Mouse (Mus musculus) layer of hippocampus, adult 2 months (tissue): ENCODE data around the gene Urm1. TPM values are rescaled to one million over a fixed set of nuclear protein-coding genes. Genes with fewer than 3 reads are reported as not detected.

ENCODE experiments used
- DNase-seq, 2 experiments: peaks; one replicate each; pipeline ENCODE4 v3.0.0; 2022; ENCODE audit warnings: low spot score in 2 of 2
- H3K27ac ChIP-seq: fragments of 200-600 bp; 2 replicates; pipeline ENCODE4 v1.8.1; 2022
- H3K4me3 ChIP-seq: fragments of 200-600 bp; 2 replicates; pipeline ENCODE4 v1.8.1; 2022; ENCODE audit warnings: mild to moderate bottlenecking
- CTCF ChIP-seq: fragments of 200-600 bp; conservative IDR thresholded peaks from 2 replicates; pipeline ENCODE4 v1.8.1; 2022; ENCODE audit warnings: antibody characterized with exemption, mild to moderate bottlenecking, moderate library complexity
- total RNA-seq, 2 experiments: library from RNA; stranded (reverse); gene quantifications; 2 replicates each; pipeline ENCODE4 v1.2.3; 2021

Urm1 gene
- total RNA-seq, 2 experiments from 2014 or later = 43.0 to 48.7 TPM

DNA sequence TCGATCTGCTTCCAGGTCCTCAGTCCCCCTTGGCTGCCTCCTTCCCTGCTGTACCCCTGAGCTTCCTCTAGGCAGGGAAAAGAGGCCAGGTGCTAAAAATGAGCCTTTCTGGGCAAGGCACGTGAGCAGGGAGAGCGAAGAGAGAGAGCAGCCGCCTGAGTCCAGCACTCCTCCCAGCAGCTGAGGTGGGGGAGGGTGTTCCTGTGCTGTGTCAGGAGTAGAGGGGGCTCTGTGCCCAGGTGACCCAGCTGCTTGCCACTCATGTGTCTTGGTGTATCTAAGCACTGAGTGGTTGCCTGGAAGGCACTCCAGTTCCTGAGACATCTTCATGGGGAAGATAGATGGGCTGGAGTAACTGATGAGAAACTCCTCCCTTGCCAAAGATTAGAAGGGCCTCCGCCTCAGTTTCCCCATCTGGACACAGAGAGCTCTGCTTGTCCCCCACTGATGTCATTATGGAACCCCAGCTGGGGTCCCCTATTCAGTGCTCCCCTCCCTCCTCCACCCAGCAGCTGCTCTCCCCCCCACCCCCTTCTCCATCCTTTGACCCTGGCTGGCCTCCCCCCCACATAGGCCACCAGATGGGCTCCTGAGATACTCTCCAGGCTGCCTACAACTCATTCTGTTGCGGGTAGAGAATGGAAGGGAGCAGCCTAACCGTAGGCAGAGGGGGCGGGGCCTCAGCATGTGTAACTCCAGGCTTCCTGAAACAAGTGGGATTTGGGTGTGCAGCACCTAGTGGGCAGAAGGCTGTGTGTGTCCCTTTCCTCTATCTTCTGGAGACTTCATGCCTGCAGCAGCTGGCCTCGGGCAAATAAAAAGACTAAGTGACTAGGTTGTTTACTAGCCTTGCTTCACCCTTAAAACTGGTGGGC, 23.6 kb downstream of the Urm1 start:
- DNase-seq = peak; percentile 46 to 53
- H3K4me3 ChIP-seq = no peak overlapping the region
- peak; percentile 43 for TF ChIP-seq CTCF
- H3K27ac ChIP-seq = peak overlapping the region; percentile 89

DNA sequence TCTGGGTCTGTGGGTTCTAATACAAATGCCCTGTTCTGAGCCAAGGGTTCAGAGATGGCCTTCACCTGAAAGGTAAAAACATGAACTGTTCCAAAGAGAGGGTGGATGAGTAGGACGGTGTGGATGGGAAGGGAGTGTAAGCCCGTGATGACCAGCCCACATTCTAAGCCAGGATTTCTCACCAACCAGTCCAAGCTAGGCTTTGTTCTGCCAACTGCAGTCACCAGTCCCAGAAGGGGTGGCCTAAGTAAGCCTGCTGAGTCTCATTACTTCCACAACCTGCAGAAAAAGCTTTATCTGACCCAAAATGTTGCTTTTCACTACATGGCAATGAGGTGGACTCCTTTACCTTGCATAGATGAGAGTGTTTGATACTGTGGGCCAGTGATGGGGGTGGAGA, 24.2 kb downstream of the Urm1 start:
- no peak for DNase-seq
- no peak for TF ChIP-seq CTCF
- peak overlapping the region; percentile 48; the same call in 1 of the 2 replicates for H3K4me3 ChIP-seq
- H3K27ac ChIP-seq = peak overlapping the region; percentile 89

DNA sequence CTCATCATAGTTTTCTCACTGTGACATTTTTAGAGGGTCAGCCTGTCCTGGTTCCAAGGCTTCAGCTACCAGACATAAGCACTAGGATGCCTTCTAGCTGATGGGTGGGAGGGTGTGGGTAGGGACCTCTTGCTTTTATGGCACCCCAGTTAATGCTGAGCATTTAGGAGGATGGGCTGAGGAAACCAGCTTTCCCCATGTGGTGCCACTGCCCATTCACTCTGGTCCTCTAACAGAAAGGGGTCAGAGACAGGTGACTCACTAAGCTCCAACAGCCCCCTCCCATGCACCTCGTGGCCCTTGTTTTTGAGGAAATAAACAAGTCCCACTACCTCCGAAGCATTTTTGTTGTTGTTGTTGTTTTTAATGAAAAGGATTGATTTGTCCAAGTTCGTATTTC, 24.8 kb downstream of the Urm1 start:
- DNase-seq = no peak
- no peak for TF ChIP-seq CTCF
- Histone ChIP-seq H3K27ac (peak overlapping the region; percentile 89), H3K4me3 (peak overlapping the region; percentile 48; the same call in 1 of the 2 replicates)

DNA sequence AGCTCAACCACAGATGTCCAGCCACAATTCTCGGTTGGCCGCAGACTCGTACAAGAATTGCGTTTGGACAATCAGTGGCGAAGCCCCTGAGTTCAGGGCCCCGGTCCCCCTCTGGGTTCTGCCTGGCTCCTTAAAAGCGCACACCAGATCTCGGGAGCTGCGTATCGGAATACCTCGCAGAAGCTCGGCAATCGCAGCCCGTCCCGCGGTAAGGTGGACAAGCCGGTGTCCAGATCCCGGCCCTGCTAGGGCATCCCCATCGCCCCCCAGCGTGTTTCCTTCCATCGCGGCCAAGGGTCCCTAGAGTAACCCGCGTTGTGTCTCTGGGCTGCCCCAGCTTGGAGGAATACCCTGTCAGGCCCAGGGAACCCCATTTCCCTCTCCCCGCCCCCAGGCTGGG, 25.8 kb downstream of the Urm1 start:
- TF ChIP-seq CTCF = no peak
- peak overlapping the region; percentile 89 for H3K27ac ChIP-seq
- DNase-seq = no peak
- H3K4me3 ChIP-seq = peak overlapping the region; percentile 48

DNA sequence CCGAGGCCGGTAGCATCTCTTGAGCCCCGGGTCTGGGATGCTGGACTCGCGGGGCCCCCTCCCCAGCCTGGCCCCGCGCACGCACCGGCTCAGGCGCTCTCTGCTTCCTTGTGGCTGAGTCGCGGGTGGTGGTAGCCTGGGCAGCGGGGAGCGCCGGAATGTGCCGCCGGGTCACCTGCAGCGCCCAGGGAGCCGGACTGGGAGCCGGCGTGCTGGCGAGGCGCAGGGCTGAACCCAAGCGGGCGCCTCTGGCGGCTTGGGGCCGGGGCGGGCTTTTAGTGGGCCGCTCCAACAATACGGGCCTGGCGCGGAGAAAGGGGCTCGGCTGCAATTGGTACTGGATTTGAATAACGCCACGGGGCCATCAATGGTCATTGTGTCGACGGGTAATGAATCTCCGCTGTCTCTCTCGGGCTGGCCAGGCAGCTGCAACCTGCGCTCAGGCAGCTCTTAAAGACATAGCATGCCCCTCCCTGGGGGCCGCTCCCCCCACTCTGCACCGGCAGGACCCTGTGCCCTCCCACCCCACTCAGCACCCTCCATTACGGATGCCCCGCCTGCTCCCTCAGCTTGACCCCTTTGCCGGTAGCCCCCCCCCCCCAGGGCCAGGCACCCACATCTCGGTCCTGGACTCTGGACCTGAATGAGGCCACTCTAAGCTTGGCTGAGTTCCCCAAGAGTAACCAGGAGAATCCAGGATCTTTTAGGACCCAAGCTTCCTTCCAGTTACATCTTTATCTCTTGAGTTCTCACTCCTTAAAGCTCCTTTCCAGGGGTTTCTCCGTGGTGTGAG, 26.4 kb downstream of the Urm1 start:
- 0 out of 2 replicates have a peak, but pooled peaks have one; percentile 3 for TF ChIP-seq CTCF
- H3K4me3 ChIP-seq = peak overlapping the region; percentile 48
- peak overlapping the region; percentile 89 for H3K27ac ChIP-seq
- DNase-seq = peak in 1 of 2 experiments; percentile 29

DNA sequence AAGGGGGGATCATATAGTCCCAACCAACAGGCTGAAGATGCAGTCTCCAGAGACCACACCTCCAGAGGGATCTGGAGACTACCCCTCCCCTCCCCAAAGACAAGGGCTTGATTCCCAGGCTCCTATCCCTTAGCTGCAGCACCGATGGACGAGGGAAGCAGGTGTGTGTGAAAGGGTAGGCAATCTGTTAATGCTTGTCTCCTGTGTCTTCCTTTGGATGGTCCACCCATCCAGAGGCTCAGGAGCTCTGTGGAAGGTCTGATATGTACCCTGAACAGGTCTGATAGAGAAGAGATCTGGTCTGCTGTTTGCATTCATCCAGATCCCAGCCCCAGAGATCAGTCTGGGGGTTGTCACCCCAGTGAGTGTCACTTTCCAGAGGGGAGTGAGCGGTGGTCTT, 27.0 kb downstream of the Urm1 start:
- no peak overlapping the region; the same call in 1 of the 2 replicates for H3K4me3 ChIP-seq
- no peak for TF ChIP-seq CTCF
- no peak for DNase-seq
- peak overlapping the region; percentile 89 for H3K27ac ChIP-seq

DNA sequence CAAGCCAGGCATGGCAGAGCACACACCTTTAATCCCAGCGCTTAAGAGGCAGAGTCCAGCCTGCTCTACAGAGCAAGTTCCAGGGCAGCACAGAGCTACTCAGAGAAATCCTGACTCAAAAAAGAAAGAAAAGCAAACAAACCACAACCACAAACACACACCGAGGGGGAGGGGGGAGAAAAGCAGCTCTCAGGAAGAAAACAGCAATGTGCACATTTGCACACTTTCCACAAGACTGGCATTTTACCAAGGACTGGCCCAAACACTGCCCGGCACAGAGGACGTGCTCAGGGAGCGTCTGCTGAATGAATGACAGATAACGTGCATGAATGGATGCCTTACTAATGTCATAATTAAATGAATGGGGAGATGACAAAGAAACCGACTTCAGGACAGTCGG, 29.2 kb downstream of the Urm1 start:
- Histone ChIP-seq H3K4me3 (no peak overlapping the region), H3K27ac (peak overlapping the region; percentile 89; the same call in 1 of the 2 replicates)
- TF ChIP-seq CTCF = no peak
- DNase-seq = no peak

DNA sequence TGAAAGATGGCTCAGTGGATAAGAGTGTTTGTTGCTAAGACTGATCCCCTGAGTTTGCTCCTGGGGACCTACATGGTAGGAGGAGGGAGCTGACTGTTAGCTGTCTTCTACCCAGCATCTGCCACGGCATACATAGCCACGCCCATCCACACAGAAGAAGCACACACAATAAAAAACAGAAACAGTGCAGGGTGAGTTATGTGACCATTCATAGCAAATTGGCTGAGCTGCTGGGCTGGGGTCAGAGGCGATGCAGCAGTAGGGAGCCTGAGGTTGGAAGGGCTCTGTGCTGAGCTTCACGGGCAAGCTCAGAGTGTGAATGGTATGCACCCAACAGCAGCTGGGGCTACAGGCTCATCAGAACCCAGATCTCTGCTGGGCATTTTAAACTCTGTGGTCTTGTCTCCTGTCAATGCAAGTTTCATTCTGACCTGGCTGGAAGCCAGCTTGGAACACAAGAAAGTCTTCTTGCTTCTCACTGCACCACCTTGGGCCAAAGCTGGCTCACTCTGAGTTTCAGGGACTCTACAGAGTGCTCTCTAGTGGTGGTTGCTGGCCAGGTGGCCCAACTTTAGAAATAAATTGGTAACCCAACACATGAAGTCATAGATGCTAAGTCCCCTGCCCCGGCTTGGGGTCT, 30.1 kb downstream of the Urm1 start:
- peak overlapping the region; percentile 89; the same call in 1 of the 2 replicates for H3K27ac ChIP-seq
- DNase-seq = no peak
- no peak overlapping the region for H3K4me3 ChIP-seq
- TF ChIP-seq CTCF = peak; percentile 34

DNA sequence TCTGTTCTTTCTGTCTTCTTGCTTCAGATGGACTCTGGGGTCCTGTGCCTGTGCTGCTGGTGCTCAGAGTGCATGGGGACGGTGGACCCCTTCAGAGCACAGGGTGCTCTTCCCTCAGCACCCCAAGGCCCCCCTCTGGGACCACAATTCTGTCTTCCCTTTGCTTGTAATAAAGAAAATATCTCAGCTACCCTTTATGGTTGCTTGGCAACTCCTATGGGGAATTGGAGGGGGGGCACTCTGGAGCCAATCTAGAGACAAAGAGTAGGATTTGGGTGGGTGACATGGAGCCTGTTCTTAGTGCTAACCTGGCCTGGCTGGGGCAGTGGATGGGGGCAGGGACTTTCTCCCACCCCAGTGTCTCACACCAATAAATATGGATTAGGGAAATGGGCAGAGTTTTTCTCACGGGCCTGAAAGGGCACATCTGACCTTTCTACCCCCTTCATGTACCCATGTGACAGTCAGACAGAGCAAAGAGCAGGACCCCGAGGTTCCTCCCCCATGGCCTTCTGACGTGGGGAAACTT, 33.1 kb downstream of the Urm1 start:
- no peak for TF ChIP-seq CTCF
- H3K4me3 ChIP-seq = no peak overlapping the region
- peak overlapping the region; percentile 65 for H3K27ac ChIP-seq
- DNase-seq = no peak

DNA sequence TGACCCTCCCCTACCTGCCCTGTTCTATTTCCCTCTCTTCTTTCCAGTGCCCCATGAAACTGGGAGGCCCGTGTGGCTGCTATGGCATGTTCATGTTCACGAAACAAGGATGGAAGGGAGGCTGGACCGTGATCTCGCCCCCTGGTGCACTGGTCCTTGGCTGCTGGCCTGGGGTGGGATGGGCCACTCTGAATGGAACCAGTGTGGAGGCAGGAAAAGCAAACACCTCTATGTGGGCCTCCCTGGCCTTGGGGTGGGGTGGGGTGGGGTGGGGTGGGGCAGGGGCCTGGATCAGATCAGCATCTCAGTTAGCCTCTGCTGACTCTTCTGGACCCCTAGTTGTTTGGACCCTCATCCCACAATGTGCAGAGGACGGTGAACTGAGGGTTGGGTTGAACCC, 33.9 kb downstream of the Urm1 start:
- peak overlapping the region; percentile 74 for H3K27ac ChIP-seq
- TF ChIP-seq CTCF = no peak
- H3K4me3 ChIP-seq = no peak overlapping the region
- DNase-seq = no peak

DNA sequence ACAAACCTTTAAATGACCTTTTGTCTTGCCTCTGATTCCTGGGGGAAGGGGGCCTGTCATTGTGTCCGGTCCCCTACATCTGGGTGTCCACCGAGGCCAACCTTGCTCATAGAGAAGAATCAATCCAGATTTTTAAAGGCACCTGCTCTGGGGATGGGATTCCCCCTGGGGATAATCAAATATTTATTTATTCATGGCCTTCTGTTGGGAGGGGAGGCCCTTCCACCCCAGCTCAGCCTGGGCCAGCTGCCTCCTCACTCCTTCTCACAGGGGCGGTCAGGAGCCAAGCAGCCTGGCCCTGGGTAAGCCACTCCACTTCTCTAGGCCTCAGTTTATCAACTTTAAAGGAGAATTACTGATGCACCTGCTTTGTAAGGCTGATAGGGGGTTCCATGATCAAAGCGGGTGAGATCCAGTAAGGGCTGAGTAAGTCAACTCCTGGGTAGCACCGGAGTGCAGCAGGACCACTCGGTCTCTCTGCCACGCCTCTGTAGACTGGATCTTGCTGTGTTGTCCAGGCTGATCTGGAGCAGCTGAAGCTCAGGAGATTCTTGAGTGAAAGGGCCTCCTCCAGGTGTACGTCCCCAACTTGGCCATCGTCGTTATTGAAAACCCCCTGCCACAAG, 35.8 kb downstream of the Urm1 start:
- no peak for DNase-seq
- TF ChIP-seq CTCF = no peak
- Histone ChIP-seq H3K4me3 (no peak overlapping the region), H3K27ac (peak overlapping the region; percentile 74)

DNA sequence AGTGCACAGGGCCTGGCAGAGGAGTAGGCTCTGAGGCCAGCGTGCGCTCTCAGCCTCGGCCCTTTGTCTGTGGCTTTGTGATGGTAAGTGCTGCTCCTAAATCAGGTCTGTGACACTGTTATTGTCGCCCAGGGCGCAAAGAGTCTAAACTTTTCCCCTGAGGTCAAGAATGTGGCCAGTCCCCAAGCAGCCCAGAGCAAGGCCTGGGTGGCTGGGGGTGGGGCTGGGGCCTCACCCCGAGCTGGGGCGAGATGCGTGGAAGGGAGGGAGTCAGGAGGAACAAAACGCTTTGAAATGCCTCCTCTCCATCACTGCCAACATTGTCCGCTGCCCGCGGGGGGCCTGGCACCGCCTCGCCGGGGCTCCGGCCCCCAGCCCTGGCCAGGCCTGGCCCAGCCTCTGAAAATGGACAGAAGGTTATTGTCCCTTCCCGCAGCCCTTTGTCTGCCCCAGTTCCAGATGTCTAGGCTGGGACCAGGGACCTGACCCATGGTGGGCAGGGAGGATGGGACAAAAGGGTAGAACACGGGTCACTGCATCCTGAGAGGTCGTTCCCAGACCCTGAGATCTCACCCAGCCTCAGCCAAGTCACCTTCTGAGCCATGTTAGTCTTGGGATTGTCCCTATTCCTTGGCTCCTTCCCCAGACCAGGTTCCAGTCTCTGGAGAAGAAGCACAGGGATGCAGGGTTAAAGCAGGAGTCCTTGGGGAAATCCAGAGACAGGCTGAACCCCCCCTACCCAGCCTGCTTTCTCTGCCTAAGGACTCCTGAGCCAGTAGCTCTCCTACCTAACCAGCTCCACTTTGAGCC, 36.8 kb downstream of the Urm1 start:
- no peak for TF ChIP-seq CTCF
- H3K4me3 ChIP-seq = no peak overlapping the region
- peak overlapping the region; percentile 74 for H3K27ac ChIP-seq
- DNase-seq = no peak
